Mouse (Mus musculus) olfactory bulb, adult 2 months (tissue): ENCODE measurements around the gene Grid2.

Source experiments
- CTCF ChIP-seq: fragments of 200-500 bp; IDR thresholded peaks from 2 replicates; pipeline ENCODE4 v1.5.1; 2012; ENCODE audit warnings: low read depth, mild to moderate bottlenecking, low read length, moderate library complexity; ENCODE audit not compliant: insufficient read depth
- POLR2A ChIP-seq: fragments of 200-500 bp; IDR thresholded peaks from 2 replicates; pipeline ENCODE4 v1.6.1; 2012; ENCODE audit warnings: mild to moderate bottlenecking, low read depth, low read length, moderate library complexity; ENCODE audit not compliant: insufficient read depth

DNA sequence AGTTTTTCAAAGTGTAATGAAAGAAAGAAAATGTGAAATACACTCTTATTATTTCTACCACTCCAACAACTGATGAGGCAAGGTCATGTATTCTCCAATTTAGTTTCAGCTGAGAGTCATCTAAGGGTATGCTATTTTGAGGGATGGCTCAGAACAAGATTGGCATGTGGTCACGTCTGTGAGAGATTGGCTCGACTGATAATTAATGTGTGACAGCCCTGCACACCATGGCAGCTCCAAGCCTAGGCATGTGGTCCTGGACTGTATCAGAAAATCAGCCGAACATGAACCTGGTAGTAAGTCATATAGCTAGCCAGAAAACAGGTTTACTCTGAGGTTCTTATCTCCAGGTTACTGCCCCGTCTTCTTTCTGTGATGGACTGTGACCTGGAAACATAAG lies 292.1 kb downstream of the Grid2 start:
- no peak for TF ChIP-seq CTCF
- no peak for TF ChIP-seq POLR2A
